Mouse (Mus musculus) intestine, postnatal 0 days (tissue): Measurements from ENCODE around the gene Rrp7a. TPM values are rescaled to one million over a fixed set of nuclear protein-coding genes. Genes with fewer than 3 reads are reported as not detected.

Experiments
- ATAC-seq: fragments of 200-750 bp; cut with Nextera tagmentation; 2 replicates; pipeline ENCODE4 v1.8.0; 2017; ENCODE audit warnings: mild to moderate bottlenecking, moderate TSS enrichment, moderate library complexity
- H3K27ac ChIP-seq: fragments of 300-500 bp; sonication (generic); 2 replicates; pipeline ENCODE4 v1.5.1; 2014; ENCODE audit warnings: mild to moderate bottlenecking, low read depth, low read length, moderate library complexity
- H3K27me3 ChIP-seq: fragments of 300-500 bp; sonication (generic); replicated peaks from 2 replicates; pipeline ENCODE4 v1.6.1; 2014; ENCODE audit warnings: low read length, mixed read lengths; ENCODE audit not compliant: control insufficient read depth, insufficient read depth
- H3K36me3 ChIP-seq: fragments of 300-500 bp; sonication (generic); 2 replicates; pipeline ENCODE4 v1.6.1; 2014; ENCODE audit warnings: mild to moderate bottlenecking, moderate library complexity; ENCODE audit not compliant: control insufficient read depth, insufficient read depth
- H3K4me1 ChIP-seq: fragments of 300-500 bp; sonication (generic); replicated peaks from 2 replicates; pipeline ENCODE4 v1.6.1; 2014; ENCODE audit warnings: antibody characterized with exemption, low read length, mixed read lengths; ENCODE audit not compliant: control insufficient read depth, insufficient read depth
- H3K4me2 ChIP-seq: fragments of 300-500 bp; sonication (generic); replicated peaks from 2 replicates; pipeline ENCODE4 v1.6.1; 2014; ENCODE audit warnings: low read depth, mild to moderate bottlenecking, moderate library complexity
- H3K4me3 ChIP-seq: fragments of 300-500 bp; sonication (generic); 2 replicates; pipeline ENCODE4 v1.5.1; 2014; ENCODE audit warnings: low read depth, low read length
- H3K9ac ChIP-seq: fragments of 300-500 bp; sonication (generic); 2 replicates; pipeline ENCODE4 v1.6.1; 2014; ENCODE audit warnings: mild to moderate bottlenecking, low read depth, low read length
- H3K9me3 ChIP-seq: fragments of 300-500 bp; sonication (generic); 2 replicates; pipeline ENCODE4 v1.6.1; 2016; ENCODE audit warnings: mixed run types; ENCODE audit not compliant: control insufficient read depth
- CTCF ChIP-seq: sonication (generic); IDR thresholded peaks from 2 replicates; pipeline ENCODE4 v1.5.1; 2016; ENCODE audit warnings: low read depth, mild to moderate bottlenecking, control low read depth, antibody characterized with exemption, moderate library complexity
- WGBS: fragments of 180-500 bp; shearing (Covaris S2); extraction: QIAGEN DNeasy Blood & Tissue Kit; methylation state at CpG from one replicate; pipeline ENCODE4 v1.1.7; 2014; 5-methylcytosine and 5-hydroxymethylcytosine counted together
- polyA plus RNA-seq: library from polyadenylated mRNA; unstranded; fragments of >200 nt; fragmentation: Nextera tagmentation; extraction: Ambion mirVana; gene quantifications from 2 replicates; pipeline ENCODE4 v1.2.1, GENCODE M21; 2015

The Rrp7a gene
- 32.1 and 32.7 TPM in 2 replicates for polyA plus RNA-seq

GRCm38 (mm10) chr15:83122566-83123145 is at the start of gene Rrp7a:
Gene Rrp7a, minus strand, starts transcription at chr15:83122801.
- no peak for TF ChIP-seq CTCF

GRCm38 (mm10) chr15:83171712-83172481 is 49.3 kb upstream of the Rrp7a start:
- Histone ChIP-seq H3K27ac (peak overlapping the region; percentile 91), H3K4me2 (peak overlapping the region; percentile 99), H3K9me3 (no peaks in the 10 kb centered on the region), H3K4me1 (peaks cover 21% of the 10 kb centered on the region; the same call in 1 of the 2 replicates), H3K36me3 (no peaks in the 10 kb centered on the region), H3K9ac (peak overlapping the region; percentile 73), H3K4me3 (peak overlapping the region; percentile 81), H3K27me3 (no peaks in the 10 kb centered on the region)
- TF ChIP-seq CTCF = peak; percentile 64
- ATAC-seq = peak; percentile 95
- WGBS = under 1% methylated on average over 67 of the region's 67 CpGs

More at GRCm38 (mm10) chr15:83122566-83123145, at the start of gene Rrp7a:
- Histone ChIP-seq H3K9me3 (no peaks in the 10 kb centered on the region), H3K27me3 (no peaks in the 10 kb centered on the region), H3K9ac (peak within 1 kb of the TSS; percentile 64; the same call in 1 of the 2 replicates), H3K27ac (no peak within 1 kb of the TSS), H3K4me1 (no peaks in the 10 kb centered on the region; the same call in 1 of the 2 replicates), H3K4me2 (peak within 1 kb of the TSS; percentile 74), H3K36me3 (peaks cover 40% of the 10 kb centered on the region), H3K4me3 (peak within 1 kb of the TSS; percentile 76)
- 8% methylated on average over 32 of the region's 32 CpGs for WGBS
- peak; percentile 77 for ATAC-seq

GRCm38 (mm10) chr15:83170956-83171659 is 48.5 kb upstream of the Rrp7a start:
- Histone ChIP-seq H3K27me3 (no peaks in the 10 kb centered on the region), H3K9ac (peak overlapping the region; percentile 73), H3K4me1 (peaks cover 21% of the 10 kb centered on the region; the same call in 1 of the 2 replicates), H3K9me3 (no peaks in the 10 kb centered on the region), H3K4me3 (peak overlapping the region; percentile 81), H3K27ac (peak overlapping the region; percentile 91), H3K36me3 (no peaks in the 10 kb centered on the region), H3K4me2 (peak overlapping the region; percentile 99)
- 37% methylated on average over 8 of the region's 8 CpGs for WGBS
- TF ChIP-seq CTCF = no peak
- ATAC-seq = no peak

- TF ChIP-seq CTCF = no peak
- Histone ChIP-seq H3K27me3 (no peaks in the 10 kb centered on the region), H3K9me3 (no peaks in the 10 kb centered on the region), H3K4me2 (peak overlapping the region; percentile 99), H3K27ac (no peak overlapping the region; the same call in 1 of the 2 replicates), H3K4me3 (no peak overlapping the region), H3K36me3 (peaks cover 5% of the 10 kb centered on the region; the same call in 1 of the 2 replicates), H3K4me1 (peaks cover 29% of the 10 kb centered on the region; the same call in 1 of the 2 replicates), H3K9ac (no peak overlapping the region; the same call in 1 of the 2 replicates)
- 62% methylated on average over 8 of the region's 8 CpGs for WGBS
- ATAC-seq = no peak
Measured at GRCm38 (mm10) chr15:83169772-83170722, 47.4 kb upstream of the Rrp7a start.

GRCm38 (mm10) chr15:83168875-83169771 is 46.5 kb upstream of the Rrp7a start:
- no peak for ATAC-seq
- H3K27ac ChIP-seq = no peak overlapping the region
- peaks cover 29% of the 10 kb centered on the region; the same call in 1 of the 2 replicates for H3K4me1 ChIP-seq
- H3K9me3 ChIP-seq = no peaks in the 10 kb centered on the region
- H3K4me3 ChIP-seq = no peak overlapping the region
- H3K27me3 ChIP-seq = no peaks in the 10 kb centered on the region
- peaks cover 5% of the 10 kb centered on the region; the same call in 1 of the 2 replicates for H3K36me3 ChIP-seq
- H3K9ac ChIP-seq = no peak overlapping the region
- WGBS = 62% methylated on average over 7 of the region's 7 CpGs
- peak overlapping the region; percentile 99 for H3K4me2 ChIP-seq
- TF ChIP-seq CTCF = no peak
